Comparison of ENCODE assay signal across 13 mouse cellular contexts in genomic region chr11:90498461-90498860, GRCm38 (mm10).
A peak's percentile ranks its signal among the peaks of the same experiment; 100 is the strongest.
DNase-seq lines count a peak whose midpoint lies in the region; ATAC-seq lines count a peak whose summit lies in the region.
"Had no signal": no experiment of that assay in that cellular context is flagged by ENCODE, and none has a peak within 500 bp of the region (broad histone marks: within the 10 kb centered on the region; RNA-seq: fewer than 3 reads in every experiment).

No protein-coding gene starts in this region.

- no peak overlapping the region for H3K9ac ChIP-seq in heart, embryonic 16.5 days (ENCODE audit: low read length)
- H3K9ac ChIP-seq in liver, embryonic 12.5 days, result no peak overlapping the region
- H3K9ac ChIP-seq: hindbrain, embryonic 12.5 days; limb, embryonic 12.5 days; neural tube, embryonic 12.5 days had no signal

- 47% methylated on average over 5 of the region's 5 CpGs for WGBS in heart, embryonic 16.5 days
- WGBS in liver, embryonic 12.5 days (ENCODE audit: insufficient replicate concordance), result 58% methylated on average over 4 of the region's 5 CpGs

- peaks cover 9% of the 10 kb centered on the region for H3K4me1 ChIP-seq in heart, embryonic 16.5 days (ENCODE audit: control insufficient read depth, insufficient read depth, low read length)
- H3K4me1 ChIP-seq in liver, embryonic 12.5 days, result no peaks in the 10 kb centered on the region
- H3K4me1 ChIP-seq: hindbrain, embryonic 12.5 days; limb, embryonic 12.5 days; neural tube, embryonic 12.5 days had no signal

- intact Hi-C loops in heart, postnatal 25 days (cut with DNase I), result no loop called here

- H3K36me3 ChIP-seq in heart, embryonic 16.5 days (ENCODE audit: control insufficient read depth, insufficient read depth), result no peaks in the 10 kb centered on the region
- H3K36me3 ChIP-seq in liver, embryonic 12.5 days, result 0 out of 2 replicates have a peak, but pooled peaks cover 3% of the 10 kb centered on the region

- no peaks in the 10 kb centered on the region for H3K27me3 ChIP-seq in heart, embryonic 16.5 days (ENCODE audit: control insufficient read depth, insufficient read depth, low read length)
- H3K27me3 ChIP-seq in liver, embryonic 12.5 days (replicated peaks), result no peaks in the 10 kb centered on the region
- H3K27me3 ChIP-seq: CH12.LX; hindbrain, embryonic 12.5 days; limb, embryonic 12.5 days; neural tube, embryonic 12.5 days had no signal

- H3K4me3 ChIP-seq in heart, embryonic 16.5 days (ENCODE audit: low read length), result no peak overlapping the region
- H3K4me3 ChIP-seq in liver, embryonic 12.5 days, result no peak overlapping the region
- H3K4me3 ChIP-seq: hindbrain, embryonic 12.5 days; limb, embryonic 12.5 days; neural tube, embryonic 12.5 days had no signal

- no peak overlapping the region for H3K27ac ChIP-seq in heart, embryonic 16.5 days (ENCODE audit: low read length)
- no peak overlapping the region for H3K27ac ChIP-seq in liver, embryonic 12.5 days
- H3K27ac ChIP-seq: hindbrain, embryonic 12.5 days; limb, embryonic 12.5 days; neural tube, embryonic 12.5 days had no signal

- 0 out of 2 replicates have a peak, but pooled peaks have one; percentile 28 for ATAC-seq in heart, embryonic 16.5 days (replicated peaks; ENCODE audit: extremely low read depth, insufficient read depth, low FRiP score)
- no peak for ATAC-seq in liver, embryonic 12.5 days
- ATAC-seq in frontal cortex, adult (ENCODE audit: low TSS enrichment), result no peak

- no peaks in the 10 kb centered on the region for H3K9me3 ChIP-seq in heart, embryonic 16.5 days (replicated peaks; ENCODE audit: control insufficient read depth, low read length)
- H3K9me3 ChIP-seq in liver, embryonic 12.5 days (replicated peaks), result no peaks in the 10 kb centered on the region
- H3K9me3 ChIP-seq: hindbrain, embryonic 12.5 days; limb, embryonic 12.5 days; neural tube, embryonic 12.5 days had no signal

- DNase-seq in heart, adult 11 months, result peak; percentile 90
- DNase-seq in heart, postnatal 25 days (ENCODE audit: low spot score), result no peak
- DNase-seq in urinary bladder, postnatal 14 days (ENCODE audit: low spot score), result peak; percentile 10
- DNase-seq in urinary bladder, postnatal 4 days (ENCODE audit: low spot score in 2 of 2), result no peak
- DNase-seq in spleen, adult 18-20 months, result no peak
- DNase-seq: right cerebral cortex, postnatal 25 days had no signal

- no peak overlapping the region for H3K4me2 ChIP-seq in heart, embryonic 16.5 days (ENCODE audit: low read depth, low read length)
- H3K4me2 ChIP-seq in liver, embryonic 12.5 days, result no peak overlapping the region
- H3K4me2 ChIP-seq: hindbrain, embryonic 12.5 days; limb, embryonic 12.5 days; neural tube, embryonic 12.5 days had no signal

Comparison
In these comparisons a context has a peak if more than half of its experiments do, and no peak if none do; other contexts are left out.
1. DNase-seq: peak in heart, adult 11 months (single experiment) and urinary bladder, postnatal 14 days (single experiment); none in heart, postnatal 25 days (single experiment), urinary bladder, postnatal 4 days (0 of 2) and spleen, adult 18-20 months (0 of 2).